Mouse (Mus musculus) spleen, postnatal 10 days (tissue): Measurements from ENCODE around the gene Cd80.
A peak's percentile ranks its signal among the peaks of the same experiment; 100 is the strongest.

Experiments used
- DNase-seq, 2 experiments: peaks; one replicate each; pipeline ENCODE4 v3.0.0; 2021 to 2022; ENCODE audit warnings: low spot score in 2 of 2

Cd80 gene

GRCm38 (mm10) chr16:38448458-38448857 lies 6.9 kb upstream of the Cd80 start:
- no peak for DNase-seq

GRCm38 (mm10) chr16:38450707-38451106 lies 4.7 kb upstream of the Cd80 start:
- no peak for DNase-seq

GRCm38 (mm10) chr16:38451421-38452205 lies 3.7 kb upstream of the Cd80 start:
- no peak for DNase-seq

GRCm38 (mm10) chr16:38452442-38453202 lies 2.7 kb upstream of the Cd80 start, which contains the start of gene Adprh:
Gene Adprh, minus strand, starts transcription at chr16:38452703.
- DNase-seq = peak; percentile 85 to 89

- no peak for DNase-seq
Measured at GRCm38 (mm10) chr16:38453203-38453553, 2.2 kb upstream of the Cd80 start.

- DNase-seq = no peak
Measured at GRCm38 (mm10) chr16:38453952-38454351, 1.4 kb upstream of the Cd80 start.

- no peak for DNase-seq
Measured at GRCm38 (mm10) chr16:38454533-38455254, 667 bp upstream of the Cd80 start.

- no peak for DNase-seq
Measured at GRCm38 (mm10) chr16:38456812-38457567, 1.6 kb downstream of the Cd80 start.

GRCm38 (mm10) chr16:38458600-38459280 lies 3.4 kb downstream of the Cd80 start:
- DNase-seq = no peak

- no peak for DNase-seq
Measured at GRCm38 (mm10) chr16:38459990-38460389, 4.6 kb downstream of the Cd80 start.

- DNase-seq = no peak
Measured at GRCm38 (mm10) chr16:38461749-38462148, 6.4 kb downstream of the Cd80 start.

- no peak for DNase-seq
Measured at GRCm38 (mm10) chr16:38462161-38462560, 6.8 kb downstream of the Cd80 start.

- no peak for DNase-seq
Measured at GRCm38 (mm10) chr16:38463305-38463704, 7.9 kb downstream of the Cd80 start.

GRCm38 (mm10) chr16:38466089-38466488 lies 10.7 kb downstream of the Cd80 start:
- no peak for DNase-seq

GRCm38 (mm10) chr16:38467091-38467916 lies 11.9 kb downstream of the Cd80 start:
- no peak for DNase-seq

- no peak for DNase-seq
Measured at GRCm38 (mm10) chr16:38467917-38468705, 12.8 kb downstream of the Cd80 start.

- no peak for DNase-seq
Measured at GRCm38 (mm10) chr16:38468706-38469018, 13.3 kb downstream of the Cd80 start.

- no peak for DNase-seq
Measured at GRCm38 (mm10) chr16:38469437-38469836, 14.1 kb downstream of the Cd80 start.

GRCm38 (mm10) chr16:38471697-38472506 lies 16.5 kb downstream of the Cd80 start:
- DNase-seq = no peak
